Mouse (Mus musculus): Measurements from ENCODE around the gene Batf2. TPM values are rescaled to one million over a fixed set of nuclear protein-coding genes. Genes with fewer than 3 reads are reported as not detected.
"Not testable (repeated sequence)": the region's sequence is repeated elsewhere in the genome, so short reads cannot be mapped to it uniquely, and the experiment has no call there.

Batf2 gene
- polyA plus RNA-seq, 1 experiment from 2014 or later = 0.27 TPM

GRCm38 (mm10) chr19:6118677-6119185 lies 22.1 kb upstream of the Batf2 start:
- peak overlapping the region; percentile 89 for H3K4me2 ChIP-seq (replicated peaks)
- peak overlapping the region; percentile 85 for H3K4me3 ChIP-seq (replicated peaks)
- H3K27me3 ChIP-seq = no peaks in the 10 kb centered on the region
- peak; percentile 68 for ATAC-seq
- H3K27ac ChIP-seq = peak overlapping the region; percentile 93
- H3K9ac ChIP-seq (replicated peaks) = peak overlapping the region; percentile 92
- peaks cover 37% of the 10 kb centered on the region for H3K4me1 ChIP-seq (replicated peaks)
- H3K36me3 ChIP-seq = peaks cover 35% of the 10 kb centered on the region
- no peaks in the 10 kb centered on the region for H3K9me3 ChIP-seq
- WGBS = 1% methylated on average over 8 of the region's 8 CpGs

GRCm38 (mm10) chr19:6121761-6122160 lies 19.0 kb upstream of the Batf2 start:
- Histone ChIP-seq H3K27ac (no peak overlapping the region), H3K9me3 (no peaks in the 10 kb centered on the region), H3K27me3 (no peaks in the 10 kb centered on the region), H3K4me2 (replicated peaks) (no peak overlapping the region), H3K9ac (replicated peaks) (peak overlapping the region; percentile 7; the same call in 1 of the 2 replicates), H3K36me3 (0 out of 2 replicates have a peak, but pooled peaks cover 8% of the 10 kb centered on the region), H3K4me1 (replicated peaks) (peaks cover 30% of the 10 kb centered on the region), H3K4me3 (replicated peaks) (no peak overlapping the region)
- no peak for ATAC-seq
- 40% methylated on average over 19 of the region's 19 CpGs for WGBS

GRCm38 (mm10) chr19:6123330-6123729 lies 17.5 kb upstream of the Batf2 start:
- no peak overlapping the region for H3K4me2 ChIP-seq (replicated peaks)
- H3K9ac ChIP-seq (replicated peaks) = no peak overlapping the region; the same call in 1 of the 2 replicates
- 0 out of 2 replicates have a peak, but pooled peaks cover 8% of the 10 kb centered on the region for H3K36me3 ChIP-seq
- no peak overlapping the region; the same call in 1 of the 2 replicates for H3K27ac ChIP-seq
- peaks cover 23% of the 10 kb centered on the region for H3K4me1 ChIP-seq (replicated peaks)
- H3K27me3 ChIP-seq = no peaks in the 10 kb centered on the region
- H3K4me3 ChIP-seq (replicated peaks) = no peak overlapping the region
- no peak for ATAC-seq
- H3K9me3 ChIP-seq = no peaks in the 10 kb centered on the region
- 78% methylated on average over 8 of the region's 8 CpGs for WGBS

- no peak for ATAC-seq
- WGBS = 79% methylated on average over 2 of the region's 2 CpGs
These were observed 15.9 kb upstream of the Batf2 start for GRCm38 (mm10) chr19:6124898-6125297.

GRCm38 (mm10) chr19:6126289-6126688 lies 14.5 kb upstream of the Batf2 start:
- ATAC-seq = no peak
- WGBS = 26% methylated on average over 4 of the region's 4 CpGs
- H3K4me2 ChIP-seq (replicated peaks) = no peak overlapping the region

More at GRCm38 (mm10) chr19:6124898-6125297, 15.9 kb upstream of the Batf2 start:
- Histone ChIP-seq H3K9me3 (no peaks in the 10 kb centered on the region), H3K36me3 (0 out of 2 replicates have a peak, but pooled peaks cover 8% of the 10 kb centered on the region), H3K4me3 (replicated peaks) (no peak overlapping the region), H3K27ac (no peak overlapping the region; the same call in 1 of the 2 replicates), H3K4me1 (replicated peaks) (peaks cover 14% of the 10 kb centered on the region), H3K4me2 (replicated peaks) (no peak overlapping the region), H3K9ac (replicated peaks) (no peak overlapping the region), H3K27me3 (no peaks in the 10 kb centered on the region)

GRCm38 (mm10) chr19:6126789-6127580 lies 13.8 kb upstream of the Batf2 start:
- Histone ChIP-seq H3K4me1 (replicated peaks) (peaks cover 11% of the 10 kb centered on the region; the same call in 1 of the 2 replicates), H3K36me3 (no peaks in the 10 kb centered on the region), H3K27me3 (no peaks in the 10 kb centered on the region), H3K9me3 (no peaks in the 10 kb centered on the region), H3K27ac (no peak overlapping the region), H3K9ac (replicated peaks) (peak overlapping the region; percentile 76; the same call in 1 of the 2 replicates), H3K4me3 (replicated peaks) (peak overlapping the region; percentile 58), H3K4me2 (replicated peaks) (peak overlapping the region; percentile 57)
- ATAC-seq = no peak
- WGBS = 76% methylated on average over 10 of the region's 10 CpGs

More at GRCm38 (mm10) chr19:6126289-6126688, 14.5 kb upstream of the Batf2 start:
- H3K9me3 ChIP-seq = no peaks in the 10 kb centered on the region
- no peaks in the 10 kb centered on the region for H3K27me3 ChIP-seq
- no peak overlapping the region for H3K27ac ChIP-seq
- no peak overlapping the region for H3K4me3 ChIP-seq (replicated peaks)
- no peak overlapping the region for H3K9ac ChIP-seq (replicated peaks)
- H3K36me3 ChIP-seq = 0 out of 2 replicates have a peak, but pooled peaks cover 3% of the 10 kb centered on the region
- peaks cover 11% of the 10 kb centered on the region; the same call in 1 of the 2 replicates for H3K4me1 ChIP-seq (replicated peaks)

- no peaks in the 10 kb centered on the region for H3K9me3 ChIP-seq
- no peaks in the 10 kb centered on the region for H3K27me3 ChIP-seq
- WGBS = 0% methylated on average over 32 of the region's 32 CpGs
- peaks cover 11% of the 10 kb centered on the region; the same call in 1 of the 2 replicates for H3K4me1 ChIP-seq (replicated peaks)
- peak within 1 kb of the TSS; percentile 89 for H3K27ac ChIP-seq
- no peaks in the 10 kb centered on the region for H3K36me3 ChIP-seq
- H3K9ac ChIP-seq (replicated peaks) = peak within 1 kb of the TSS; percentile 76
- H3K4me2 ChIP-seq (replicated peaks) = peak within 1 kb of the TSS; percentile 57
- peak; percentile 96 for ATAC-seq
- peak within 1 kb of the TSS; percentile 58 for H3K4me3 ChIP-seq (replicated peaks)
These were observed 12.9 kb upstream of the Batf2 start, which contains the start of gene Snx15 for GRCm38 (mm10) chr19:6127760-6128341. Gene Snx15, minus strand, starts transcription at chr19:6128304.

GRCm38 (mm10) chr19:6130414-6131128 lies 10.2 kb upstream of the Batf2 start:
- H3K9me3 ChIP-seq; H3K4me3 ChIP-seq (replicated peaks); H3K4me1 ChIP-seq (replicated peaks); H3K4me2 ChIP-seq (replicated peaks); H3K9ac ChIP-seq (replicated peaks); H3K27me3 ChIP-seq; ATAC-seq; H3K27ac ChIP-seq: not testable (repeated sequence)
- H3K36me3 ChIP-seq = peaks cover 21% of the 10 kb centered on the region
- WGBS = 83% methylated on average over 7 of the region's 7 CpGs

- H3K27me3 ChIP-seq = no peaks in the 10 kb centered on the region
- H3K27ac ChIP-seq = no peak overlapping the region; the same call in 1 of the 2 replicates
- 87% methylated on average over 7 of the region's 7 CpGs for WGBS
These were observed 8.5 kb upstream of the Batf2 start for GRCm38 (mm10) chr19:6132171-6132827.

GRCm38 (mm10) chr19:6133197-6133596 lies 7.6 kb upstream of the Batf2 start:
- ATAC-seq; H3K27ac ChIP-seq; H3K4me3 ChIP-seq (replicated peaks); H3K4me1 ChIP-seq (replicated peaks); H3K9me3 ChIP-seq; H3K4me2 ChIP-seq (replicated peaks); H3K27me3 ChIP-seq; H3K9ac ChIP-seq (replicated peaks): not testable (repeated sequence)
- WGBS = 41% methylated on average over 1 of the region's 1 CpGs
- H3K36me3 ChIP-seq = peaks cover 46% of the 10 kb centered on the region

More at GRCm38 (mm10) chr19:6132171-6132827, 8.5 kb upstream of the Batf2 start:
- H3K4me3 ChIP-seq (replicated peaks) = no peak overlapping the region
- peaks cover 38% of the 10 kb centered on the region for H3K36me3 ChIP-seq
- H3K9ac ChIP-seq (replicated peaks) = no peak overlapping the region
- ATAC-seq = no peak
- H3K9me3 ChIP-seq = no peaks in the 10 kb centered on the region
- H3K4me2 ChIP-seq (replicated peaks) = no peak overlapping the region
- H3K4me1 ChIP-seq (replicated peaks) = 0 out of 2 replicates have a peak, but pooled peaks cover 6% of the 10 kb centered on the region

GRCm38 (mm10) chr19:6136397-6136796 lies 4.4 kb upstream of the Batf2 start:
- Histone ChIP-seq H3K4me3 (replicated peaks) (no peak overlapping the region), H3K27ac (no peak overlapping the region), H3K9me3 (no peaks in the 10 kb centered on the region), H3K27me3 (no peaks in the 10 kb centered on the region), H3K4me2 (replicated peaks) (no peak overlapping the region), H3K4me1 (replicated peaks) (peaks cover 11% of the 10 kb centered on the region), H3K36me3 (peaks cover 51% of the 10 kb centered on the region), H3K9ac (replicated peaks) (no peak overlapping the region)
- 88% methylated on average over 3 of the region's 3 CpGs for WGBS
- ATAC-seq = no peak

Data from midbrain, embryonic 13.5 days (tissue).